Mouse (Mus musculus) Muller cell, postnatal 12 days (primary cell): ENCODE results near the gene Osbpl11.
"Not testable (repeated sequence)": the region's sequence is repeated elsewhere in the genome, so short reads cannot be mapped to it uniquely, and the experiment has no call there.

ENCODE experiments used
- DNase-seq: peaks from one replicate; pipeline ENCODE4 v3.0.0-alpha.2; 2015; ENCODE audit errors: inconsistent ontology term

Gene Osbpl11

DNA sequence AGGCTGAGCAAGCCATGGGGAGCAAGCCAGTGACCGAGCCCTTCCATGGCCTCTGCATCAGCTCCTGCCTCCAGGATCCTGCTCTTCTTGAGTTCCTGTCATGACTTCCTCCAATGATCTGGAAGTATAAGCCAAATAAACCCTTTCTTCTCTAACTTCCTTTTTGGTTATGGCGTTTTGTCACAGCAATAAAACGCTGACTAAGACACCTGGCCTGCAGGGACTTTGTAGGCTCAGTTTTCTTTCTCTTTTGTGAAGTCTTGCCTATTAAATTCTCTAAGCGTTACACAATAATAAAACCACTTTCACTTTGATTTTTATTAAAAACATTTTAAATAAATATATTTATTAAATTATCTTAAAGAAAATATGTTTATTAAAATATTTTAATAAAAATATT, 7.1 kb upstream of the Osbpl11 start:
- DNase-seq, result no peak

- DNase-seq, result no peak
Measured at GRCm38 (mm10) chr16:33178278-33179074, 6.4 kb upstream of the Osbpl11 start.

- not testable (repeated sequence) for DNase-seq
Measured at GRCm38 (mm10) chr16:33179222-33179621, 5.6 kb upstream of the Osbpl11 start.

- no peak for DNase-seq
Measured at GRCm38 (mm10) chr16:33179911-33180310, 5.0 kb upstream of the Osbpl11 start.

DNA sequence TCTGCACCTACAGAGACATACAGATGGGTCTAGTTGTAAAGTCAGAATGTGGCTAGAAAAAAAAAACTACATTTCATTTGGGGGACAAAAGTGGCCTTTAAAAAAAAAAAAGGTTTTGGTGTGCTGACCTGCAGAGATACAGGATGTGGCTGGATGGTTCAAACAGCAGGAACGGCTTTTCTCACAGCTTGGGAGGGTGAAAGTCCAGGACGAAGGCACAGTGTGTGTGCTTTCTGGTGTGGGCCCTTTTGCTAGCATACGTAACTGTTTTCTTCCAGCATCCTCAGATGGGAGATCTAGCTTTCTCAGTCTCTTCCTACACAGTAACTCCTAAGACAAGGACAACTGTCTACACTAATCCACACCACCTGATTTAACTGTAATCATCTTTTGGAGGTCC, 4.1 kb upstream of the Osbpl11 start:
- no peak for DNase-seq

- no peak for DNase-seq
Measured at GRCm38 (mm10) chr16:33185261-33186046, 583 bp downstream of the Osbpl11 start.

DNA sequence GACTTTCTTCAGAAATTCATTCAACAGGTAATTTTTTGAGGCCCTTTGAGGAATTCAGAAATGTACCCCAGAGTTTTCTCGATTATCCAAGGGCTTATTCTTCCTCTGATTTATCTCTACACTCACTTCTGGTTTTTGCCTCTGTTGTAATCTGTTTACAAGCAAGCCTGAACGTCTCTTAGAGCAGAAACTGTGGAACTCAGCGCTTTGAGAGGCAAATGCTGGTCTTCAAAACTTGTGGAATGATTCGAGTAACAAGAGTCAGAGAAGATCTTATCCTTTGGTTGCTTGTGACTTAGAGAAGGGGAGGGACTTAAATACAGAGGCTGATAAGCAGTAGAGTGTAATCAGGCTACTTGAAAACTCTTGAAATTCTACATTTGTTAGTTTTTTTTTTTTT, 1.3 kb downstream of the Osbpl11 start:
- no peak for DNase-seq

- DNase-seq, result no peak
Measured at GRCm38 (mm10) chr16:33188076-33188475, 3.2 kb downstream of the Osbpl11 start.

DNA sequence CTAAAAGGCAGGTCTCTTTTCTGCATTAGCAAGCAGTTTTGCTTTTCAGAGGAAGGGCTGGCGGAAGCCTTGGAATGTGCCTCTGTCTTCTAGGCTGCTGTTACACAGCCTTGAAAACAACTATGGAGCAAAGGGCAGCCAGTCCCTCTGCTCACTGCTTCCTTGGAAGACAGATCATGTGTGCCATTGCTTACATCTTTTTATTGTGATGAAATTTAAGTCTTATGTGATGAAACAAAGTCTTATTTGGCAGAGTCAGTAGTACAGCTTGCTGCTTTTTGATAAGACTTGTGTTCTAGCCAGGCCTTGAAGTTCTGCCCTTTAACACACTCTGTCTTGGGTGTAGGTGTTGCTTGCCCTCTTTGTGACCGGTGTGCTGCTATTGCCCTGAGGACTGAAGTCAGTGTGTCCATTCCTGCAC, 6.8 kb downstream of the Osbpl11 start:
- no peak for DNase-seq

- DNase-seq, result no peak
Measured at GRCm38 (mm10) chr16:33192280-33192679, 7.4 kb downstream of the Osbpl11 start.

GRCm38 (mm10) chr16:33193649-33194048, 8.8 kb downstream of the Osbpl11 start:
- no peak for DNase-seq

DNA sequence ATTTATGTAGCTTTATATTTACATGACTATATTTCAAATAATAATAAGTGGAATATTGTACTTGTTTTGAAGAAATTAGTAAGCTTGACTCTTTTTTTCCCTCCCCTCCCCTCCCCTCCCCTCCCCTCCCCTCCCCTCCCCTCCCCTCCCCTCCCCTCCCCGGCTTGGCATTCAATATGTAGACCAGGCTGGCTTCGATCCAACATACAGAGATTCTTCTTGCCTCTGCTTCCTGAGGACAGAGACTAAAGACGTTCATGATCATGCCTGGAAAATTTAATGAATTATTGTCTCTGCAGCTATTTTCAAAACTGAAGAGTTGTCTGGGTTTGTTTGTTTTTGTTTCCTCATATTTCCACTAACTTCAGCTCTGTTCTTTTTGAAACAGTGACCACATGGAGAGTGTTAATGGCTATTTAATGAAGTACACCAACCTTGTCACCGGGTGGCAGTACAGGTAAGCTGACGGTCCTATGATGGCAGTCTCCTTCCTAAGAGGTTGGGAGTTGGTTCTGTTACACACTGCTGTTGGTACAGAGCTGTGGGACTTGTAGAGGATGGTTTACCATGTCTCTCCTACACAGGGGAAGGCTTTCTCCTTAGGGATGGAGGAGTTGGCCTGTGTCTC, 10.9 kb downstream of the Osbpl11 start:
- DNase-seq, result no peak

- no peak for DNase-seq
Measured at GRCm38 (mm10) chr16:33196578-33196977, 11.7 kb downstream of the Osbpl11 start.

DNA sequence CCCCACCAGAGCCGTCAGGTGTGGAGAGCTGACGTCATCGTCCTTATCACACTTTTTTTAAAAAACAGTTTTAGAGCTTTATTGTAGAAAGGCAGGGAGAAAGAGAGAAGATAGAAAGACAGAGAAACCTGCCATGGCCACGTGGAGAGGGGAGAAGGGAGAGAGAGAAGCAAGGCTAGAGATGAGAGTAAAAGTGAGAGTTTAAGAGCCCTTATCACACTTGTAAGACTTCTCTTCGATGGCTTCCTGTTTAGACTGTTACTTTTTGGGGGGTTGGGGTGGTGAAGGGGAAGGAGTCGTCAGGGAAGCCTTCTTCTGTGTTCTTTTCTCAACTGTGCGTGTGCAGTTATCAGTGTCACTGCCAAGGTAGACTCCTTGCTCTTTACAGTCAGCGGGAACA, 15.7 kb downstream of the Osbpl11 start:
- no peak for DNase-seq

DNA sequence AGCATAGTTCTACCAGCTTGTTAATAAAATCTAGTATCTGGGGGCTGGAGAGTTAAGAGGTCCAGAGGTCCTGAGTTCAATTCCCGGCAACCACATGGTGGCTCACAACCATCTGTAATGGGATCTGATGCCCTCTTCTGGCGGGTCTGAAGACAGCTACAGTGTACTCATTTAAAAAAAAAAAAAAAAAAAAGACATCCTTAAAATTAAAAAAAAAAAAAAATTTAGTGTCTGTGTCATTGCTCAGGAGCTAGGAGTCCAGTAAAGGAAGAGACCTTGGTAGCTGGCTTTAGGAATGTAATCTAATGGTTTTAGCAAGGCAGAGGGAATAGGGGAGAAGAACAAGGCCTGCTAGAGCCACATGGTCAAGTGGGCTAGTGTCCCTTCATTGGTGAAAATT, 25.9 kb downstream of the Osbpl11 start:
- DNase-seq, result no peak

GRCm38 (mm10) chr16:33216313-33217003, 31.6 kb downstream of the Osbpl11 start:
- no peak for DNase-seq

GRCm38 (mm10) chr16:33217553-33218085, 32.7 kb downstream of the Osbpl11 start:
- not testable (repeated sequence) for DNase-seq

- no peak for DNase-seq
Measured at GRCm38 (mm10) chr16:33222482-33222881, 37.6 kb downstream of the Osbpl11 start.

GRCm38 (mm10) chr16:33224381-33224780, 39.5 kb downstream of the Osbpl11 start:
- DNase-seq, result no peak

DNA sequence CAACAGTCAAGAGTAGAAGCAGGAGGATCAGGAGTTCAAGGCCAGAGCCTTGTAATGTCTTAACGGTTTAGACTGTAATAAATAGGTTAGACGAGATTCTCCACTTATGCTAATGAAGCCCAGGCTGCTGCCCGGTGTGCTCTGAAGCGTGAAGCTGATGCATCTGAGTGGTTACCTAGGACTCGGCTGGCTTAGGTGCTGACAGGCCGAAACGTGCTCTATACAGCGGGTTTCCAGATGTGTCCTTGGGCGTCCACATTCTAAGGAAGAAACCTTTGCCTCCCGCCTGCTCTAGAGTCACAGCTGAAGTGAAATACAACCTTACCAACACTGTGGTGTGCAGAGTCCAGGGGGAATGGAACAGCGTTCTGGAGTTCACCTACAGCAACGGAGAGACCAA, 49.3 kb downstream of the Osbpl11 start:
- no peak for DNase-seq

GRCm38 (mm10) chr16:33236151-33236550, 51.3 kb downstream of the Osbpl11 start:
- DNase-seq, result no peak

- no peak for DNase-seq
Measured at GRCm38 (mm10) chr16:33239305-33239704, 54.4 kb downstream of the Osbpl11 start.
